Mouse (Mus musculus) gastrocnemius, postnatal 4 days (tissue): ENCODE measurements around the gene Slc9b1. TPM values are rescaled to one million over a fixed set of nuclear protein-coding genes. Genes with fewer than 3 reads are reported as not detected.

Experiments used
- DNase-seq, 2 experiments: peaks; one replicate each; pipeline ENCODE4 v3.0.0; 2021 to 2022; ENCODE audit warnings: low spot score in 2 of 2, mixed read lengths in 2 of 2
- long read RNA-seq, 2 experiments: library from polyadenylated mRNA; stranded (forward); transcript quantifications; one replicate each; pipeline ENCODE4 v2.0.0; 2021
- total RNA-seq, 2 experiments: library from RNA; stranded (reverse); gene quantifications; 2 replicates each; pipeline ENCODE4 v1.2.3; 2021

Slc9b1 gene
- total RNA-seq: under 1 TPM; 0.29 to 0.31 TPM
- long read RNA-seq, experiment 1, partial matches to known transcripts: 0 of 2 reads
- long read RNA-seq, experiment 1, other reads (novel, unspliced or antisense): 1 of 2 reads
- long read RNA-seq, experiment 2: 0 reads

DNA sequence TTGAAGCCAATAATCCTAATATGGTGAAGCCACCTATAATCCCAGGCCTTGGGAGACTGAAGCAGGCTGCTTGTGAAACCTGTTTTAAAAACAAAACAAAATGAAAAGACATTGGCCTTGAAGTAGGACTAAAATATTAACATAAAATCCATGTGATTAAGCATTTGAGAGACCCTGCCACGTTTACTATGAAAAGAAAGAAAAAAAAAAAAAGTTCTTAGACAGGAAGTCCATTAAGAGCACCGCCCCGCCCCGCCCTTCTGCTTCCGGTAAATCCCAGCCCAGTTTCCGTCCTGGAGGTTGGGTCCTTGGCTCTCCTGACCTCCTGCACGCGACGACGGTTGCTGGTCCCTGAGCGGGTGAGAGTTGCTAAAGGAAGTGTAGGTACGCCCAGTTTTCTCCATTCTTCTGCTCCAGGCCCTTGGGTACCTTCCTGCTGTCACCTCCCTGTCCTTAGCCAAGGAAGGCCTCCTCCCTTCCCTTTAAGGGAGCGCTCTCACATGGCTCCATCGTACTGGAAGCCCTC lies at the start of gene Slc9b1:
Slc9b1 (plus strand) TSS at position 291 of the 526 bp plus-strand sequence.
- no peak for DNase-seq

GRCm38 (mm10) chr3:135298560-135298959 lies 49.3 kb upstream of the Slc9b1 start:
- DNase-seq: no peak

DNA sequence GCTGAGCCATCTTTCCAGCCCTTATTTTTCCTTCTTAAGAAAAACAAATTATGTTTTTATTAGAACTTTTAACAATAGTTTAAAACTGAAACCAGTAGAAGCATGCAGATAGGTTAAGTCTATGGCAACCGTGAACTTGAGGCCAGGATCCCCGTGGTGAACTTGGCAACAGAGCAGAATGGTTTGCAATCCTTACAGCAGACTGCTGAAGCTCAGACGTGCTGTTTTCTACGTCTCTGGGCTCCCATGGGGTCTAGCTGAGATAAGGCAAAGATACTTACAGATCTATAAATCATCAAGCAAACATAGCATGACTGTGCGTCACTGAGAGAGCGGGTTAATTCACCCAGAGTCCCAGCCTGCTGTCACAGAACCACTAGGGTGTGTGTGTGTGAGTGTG lies 47.7 kb upstream of the Slc9b1 start:
- DNase-seq: no peak

GRCm38 (mm10) chr3:135304060-135304459 lies 43.8 kb upstream of the Slc9b1 start:
- no peak for DNase-seq

- no peak for DNase-seq
Measured at GRCm38 (mm10) chr3:135304566-135304965, 43.3 kb upstream of the Slc9b1 start.

DNA sequence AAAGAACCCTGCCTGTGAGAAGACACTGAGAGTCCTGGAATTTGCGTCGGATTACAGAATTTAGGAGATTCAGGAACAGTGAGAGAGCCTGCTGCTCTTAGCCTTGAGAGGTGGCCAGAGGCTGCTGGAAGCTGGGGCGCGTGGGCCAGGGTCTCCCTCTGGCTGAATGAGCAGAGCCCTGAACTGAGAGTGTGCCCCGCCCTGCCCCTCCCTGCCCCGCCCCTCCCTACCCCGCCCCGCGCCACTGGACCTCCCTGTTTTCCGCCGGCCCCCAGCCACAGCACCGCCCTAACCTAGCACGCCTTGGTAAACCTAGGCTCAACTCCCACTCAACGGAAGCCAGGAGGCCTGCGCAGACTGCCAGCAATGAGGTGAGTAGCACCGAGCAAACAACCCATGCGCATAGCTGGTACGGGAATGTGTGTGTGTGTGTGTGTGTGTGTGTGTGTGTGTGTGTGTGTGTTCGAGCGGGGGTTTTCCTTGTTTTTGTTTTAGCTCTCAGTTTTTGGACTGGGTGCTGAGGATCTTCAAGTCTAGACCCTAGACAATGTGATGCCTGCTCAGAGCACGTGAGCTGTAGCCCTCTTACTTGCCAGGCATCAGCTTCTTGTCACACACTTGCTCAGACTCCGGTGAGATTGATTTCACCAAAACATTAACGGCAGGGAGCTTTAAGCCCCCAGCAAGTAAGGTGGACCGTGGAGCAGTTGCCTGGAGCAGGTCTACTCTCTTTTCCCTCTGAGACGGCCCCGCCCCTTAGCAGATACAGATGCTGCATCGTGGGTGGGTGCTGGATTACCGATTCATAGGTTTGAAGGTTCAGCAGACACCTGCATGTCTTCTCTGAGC lies 40.2 kb upstream of the Slc9b1 start, which contains the start of gene Slc9b2:
Slc9b2 (plus strand) TSS at position 290 of the 849 bp plus-strand sequence.
- DNase-seq: no peak

DNA sequence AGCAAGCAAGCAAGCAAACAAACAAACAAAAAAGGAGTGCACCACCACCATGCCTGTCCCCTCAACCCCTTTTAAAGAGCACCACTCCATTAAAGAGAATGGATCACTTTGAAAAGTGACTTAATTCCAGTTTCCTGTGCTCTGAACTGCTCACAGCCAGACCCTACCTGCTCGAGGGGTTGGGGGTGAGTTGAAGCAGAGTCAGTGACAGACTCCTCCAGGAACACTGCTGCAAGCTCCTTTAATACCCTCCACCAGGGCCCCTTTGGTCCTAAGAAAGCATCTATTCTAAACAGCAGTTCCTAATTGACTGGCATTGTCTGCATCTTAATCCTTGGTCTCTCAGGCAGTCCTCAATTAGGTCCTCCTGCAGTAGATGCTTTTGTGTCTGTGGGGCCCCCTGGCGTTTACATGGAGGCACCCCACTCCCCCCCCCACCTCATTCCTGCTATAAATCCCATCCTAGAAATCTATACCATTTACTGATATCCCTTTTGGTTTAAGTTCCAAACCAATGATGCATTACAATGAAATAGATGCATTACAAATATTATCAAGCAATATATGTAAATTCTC lies 34.8 kb upstream of the Slc9b1 start:
- DNase-seq: no peak

GRCm38 (mm10) chr3:135313727-135314126 lies 34.1 kb upstream of the Slc9b1 start:
- DNase-seq: no peak

DNA sequence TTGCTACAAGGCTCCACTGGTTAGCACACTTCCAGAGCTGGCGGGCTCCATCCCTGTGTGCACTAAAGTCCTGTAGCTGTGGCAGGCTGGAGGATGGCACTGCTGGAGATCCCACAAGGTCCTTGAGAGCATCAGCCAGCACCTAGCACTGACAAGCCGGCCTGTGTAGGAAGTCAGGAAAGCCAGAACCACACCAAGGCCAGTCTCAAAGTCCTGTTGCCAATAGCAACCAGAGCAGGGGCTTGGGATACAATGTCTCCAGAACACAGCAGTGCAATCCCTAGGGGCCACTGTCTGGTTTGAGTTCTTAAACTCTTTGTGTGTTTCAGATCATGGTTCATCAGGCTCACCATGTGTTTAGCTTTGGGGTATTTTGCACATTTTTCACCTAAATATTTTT lies 33.0 kb upstream of the Slc9b1 start:
- DNase-seq: no peak

DNA sequence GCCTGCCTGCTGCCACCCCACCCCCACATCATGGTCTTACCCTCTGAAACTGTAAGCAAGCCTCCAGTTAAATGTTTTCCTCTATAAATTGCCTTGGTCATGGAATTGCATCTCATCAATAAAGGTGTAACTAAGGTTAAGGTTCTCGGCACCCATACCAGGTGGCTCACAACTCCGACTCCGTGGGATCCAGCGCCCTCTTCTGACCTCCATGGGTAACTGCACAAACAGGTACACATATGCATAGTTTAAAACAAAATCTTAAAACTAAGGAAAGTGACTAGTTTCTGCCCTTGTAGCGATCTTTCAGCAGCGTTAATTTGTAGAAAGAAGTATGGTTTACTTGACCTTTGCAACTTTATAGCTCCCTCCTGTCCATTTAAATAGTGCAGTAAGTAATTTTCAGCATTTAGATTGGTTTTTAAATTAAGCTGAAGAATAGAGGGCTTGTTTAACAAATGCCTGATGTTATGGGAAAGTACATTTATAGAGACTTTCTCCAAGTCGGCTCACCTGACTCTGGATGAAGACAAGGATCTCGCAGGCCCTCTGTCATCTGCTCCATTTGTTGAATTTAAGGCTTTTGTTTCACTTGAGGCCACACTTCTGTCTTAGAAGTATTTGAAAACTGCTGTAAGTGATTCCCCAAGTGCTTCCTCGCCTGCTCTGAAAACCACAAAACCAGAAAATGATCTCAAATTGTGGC lies 32.0 kb upstream of the Slc9b1 start:
- DNase-seq: no peak

- no peak for DNase-seq
Measured at GRCm38 (mm10) chr3:135318331-135318730, 29.5 kb upstream of the Slc9b1 start.

DNA sequence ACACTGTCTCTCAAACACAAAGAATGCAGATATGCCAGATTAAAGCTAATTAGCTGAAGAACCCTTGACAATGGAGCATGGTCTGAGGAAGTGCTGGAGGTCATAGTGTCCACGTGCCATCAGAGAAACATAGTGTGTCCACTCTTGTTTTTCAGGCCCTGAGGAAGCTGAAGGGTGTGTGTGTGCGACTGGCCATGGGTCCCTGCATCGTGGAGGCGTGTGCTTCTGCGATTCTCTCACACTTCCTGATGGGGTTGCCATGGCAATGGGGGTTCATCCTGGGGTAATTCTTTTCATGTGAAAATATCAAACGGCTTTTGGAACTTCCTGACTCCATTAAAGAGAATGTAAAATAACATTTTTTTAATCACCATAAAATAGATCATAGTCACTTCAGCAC lies 23.5 kb upstream of the Slc9b1 start:
- no peak for DNase-seq

DNA sequence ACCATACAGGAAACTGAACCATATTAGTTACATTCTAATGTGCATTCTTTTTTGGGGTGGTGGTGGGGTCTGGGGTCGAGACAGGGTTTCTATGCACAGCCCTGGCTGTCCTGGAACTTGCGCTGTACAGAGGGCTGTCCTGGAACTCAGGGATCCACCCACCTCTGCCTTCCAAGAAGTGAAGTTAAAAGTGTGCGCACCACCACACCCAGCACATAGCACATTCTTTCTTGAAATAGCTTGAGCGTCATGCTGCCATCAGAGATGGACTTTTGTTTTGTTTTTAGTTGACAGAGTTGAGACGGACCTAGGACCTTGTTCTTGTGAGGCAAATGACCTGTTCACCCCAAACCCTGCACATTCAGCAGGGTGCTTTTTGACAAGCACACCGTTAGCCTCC lies 20.7 kb upstream of the Slc9b1 start:
- DNase-seq: no peak

GRCm38 (mm10) chr3:135327601-135328000 lies 20.2 kb upstream of the Slc9b1 start:
- no peak for DNase-seq

GRCm38 (mm10) chr3:135328560-135328959 lies 19.3 kb upstream of the Slc9b1 start:
- DNase-seq: peak in 1 of 2 experiments; percentile 46

DNA sequence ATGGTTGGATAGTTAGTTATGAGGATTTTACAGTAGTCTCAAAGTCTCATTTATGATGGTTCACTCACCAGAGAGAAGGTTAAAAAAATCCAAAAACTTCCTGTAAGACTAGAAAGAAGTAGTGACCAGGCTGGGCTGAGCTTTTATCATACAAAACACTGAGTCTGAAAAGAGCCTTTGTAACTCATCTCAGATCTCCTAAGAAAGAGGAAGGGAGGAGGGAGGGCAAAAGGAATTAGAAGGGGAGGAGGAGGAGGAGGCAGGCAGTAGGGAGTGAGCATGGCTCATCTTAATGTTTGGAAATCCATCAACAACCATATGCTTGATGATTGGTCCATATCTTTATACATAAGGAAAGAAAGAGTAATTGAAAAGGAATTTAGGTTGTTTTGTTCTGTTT lies 15.1 kb upstream of the Slc9b1 start:
- DNase-seq: no peak

- no peak for DNase-seq
Measured at GRCm38 (mm10) chr3:135333763-135334162, 14.1 kb upstream of the Slc9b1 start.

- no peak for DNase-seq
Measured at GRCm38 (mm10) chr3:135349022-135349421, 1.2 kb downstream of the Slc9b1 start.

DNA sequence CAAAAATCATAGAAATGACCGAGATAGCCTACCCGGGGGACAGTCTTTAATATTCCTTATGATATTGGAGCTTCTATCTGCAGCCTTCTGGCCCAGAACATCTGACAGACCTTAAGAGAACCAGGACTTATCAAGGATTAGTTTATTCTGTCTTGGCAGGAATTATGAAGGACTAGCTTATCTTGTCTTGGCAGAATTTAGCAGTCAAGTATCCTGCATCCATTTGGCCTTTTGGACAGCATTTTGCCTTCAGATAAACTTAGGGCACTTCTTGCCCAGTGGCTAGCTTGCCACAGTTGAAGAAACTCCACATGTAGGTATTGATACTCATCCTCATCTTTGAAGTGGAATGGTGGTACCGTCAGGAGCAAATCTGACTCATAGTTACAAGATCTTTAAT lies 4.0 kb downstream of the Slc9b1 start:
- no peak for DNase-seq

DNA sequence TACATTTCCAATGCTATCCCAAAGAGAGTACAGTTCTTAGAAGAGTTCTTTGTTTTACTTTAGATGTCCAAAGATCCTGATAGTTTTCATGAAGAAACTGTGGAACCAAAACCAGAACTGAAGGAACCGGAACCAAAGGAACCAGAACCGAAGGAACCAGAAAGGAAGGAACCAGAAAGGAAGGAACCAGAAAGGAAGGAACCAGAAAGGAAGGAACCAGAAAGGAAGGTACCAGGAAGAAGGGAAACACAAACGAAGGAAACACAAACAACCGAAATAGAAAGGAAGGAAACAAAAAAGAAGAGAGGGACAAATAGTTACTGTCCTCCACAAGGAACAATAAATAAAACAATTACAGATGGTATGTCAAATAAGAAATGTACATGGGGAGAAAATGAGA lies 9.6 kb downstream of the Slc9b1 start:
- DNase-seq: no peak

GRCm38 (mm10) chr3:135375836-135376235 lies 28.0 kb downstream of the Slc9b1 start:
- DNase-seq: no peak

- DNase-seq: no peak
Measured at GRCm38 (mm10) chr3:135377445-135377844, 29.6 kb downstream of the Slc9b1 start.
